Mouse (Mus musculus): ENCODE measurements around the gene Fkbp11. TPM values are rescaled to one million over a fixed set of nuclear protein-coding genes. Genes with fewer than 3 reads are reported as not detected.

The Fkbp11 gene
- polyA plus RNA-seq, 2 experiments = 58.9 to 82.7 TPM

- no peak overlapping the region for H3K4me2 ChIP-seq (replicated peaks; ENCODE audit: low read depth, low read length, severe bottlenecking)
- H3K4me1 ChIP-seq (ENCODE audit: control insufficient read depth, insufficient read depth, low read length) = no peaks in the 10 kb centered on the region
- WGBS = 86% methylated on average over 8 of the region's 8 CpGs
- peaks cover 65% of the 10 kb centered on the region for H3K36me3 ChIP-seq (ENCODE audit: control insufficient read depth, insufficient read depth, low read length)
- ATAC-seq (ENCODE audit: low FRiP score, low read depth) (no peak), DNase-seq (ENCODE audit: low spot score) (no peak)
- no peak overlapping the region for H3K27ac ChIP-seq (replicated peaks; ENCODE audit: low read depth, low read length)
- H3K27me3 ChIP-seq (ENCODE audit: control insufficient read depth, insufficient read depth, low read length) = no peaks in the 10 kb centered on the region
- no peak overlapping the region for H3K4me3 ChIP-seq (replicated peaks; ENCODE audit: low read length)
- no peak for TF ChIP-seq POLR2A (IDR thresholded peaks at IDR 0.05; ENCODE audit: borderline replicate concordance, extremely low read depth, insufficient read depth, insufficient read length)
- H3K9ac ChIP-seq (ENCODE audit: low read depth, low read length, severe bottlenecking) = no peak overlapping the region
- H3K9me3 ChIP-seq (ENCODE audit: control insufficient read depth, low read length) = no peaks in the 10 kb centered on the region
Observed at GRCm38 (mm10) chr15:98740219-98740618, 12.2 kb upstream of the Fkbp11 start.

- Histone ChIP-seq H3K4me1 (ENCODE audit: control insufficient read depth, insufficient read depth, low read length) (no peaks in the 10 kb centered on the region), H3K4me2 (replicated peaks; ENCODE audit: low read depth, low read length, severe bottlenecking) (no peak overlapping the region), H3K27me3 (ENCODE audit: control insufficient read depth, insufficient read depth, low read length) (no peaks in the 10 kb centered on the region), H3K27ac (replicated peaks; ENCODE audit: low read depth, low read length) (no peak overlapping the region), H3K4me3 (replicated peaks; ENCODE audit: low read length) (no peak overlapping the region), H3K9me3 (ENCODE audit: control insufficient read depth, low read length) (no peaks in the 10 kb centered on the region), H3K9ac (ENCODE audit: low read depth, low read length, severe bottlenecking) (no peak overlapping the region), H3K36me3 (ENCODE audit: control insufficient read depth, insufficient read depth, low read length) (peaks cover 73% of the 10 kb centered on the region)
- ATAC-seq (ENCODE audit: low FRiP score, low read depth) = no peak
- WGBS = 76% methylated on average over 4 of the region's 4 CpGs
- TF ChIP-seq POLR2A (IDR thresholded peaks at IDR 0.05; ENCODE audit: borderline replicate concordance, extremely low read depth, insufficient read depth, insufficient read length) = no peak
- no peak for DNase-seq (ENCODE audit: low spot score)
Observed at GRCm38 (mm10) chr15:98738796-98739195, 10.8 kb upstream of the Fkbp11 start.

DNA sequence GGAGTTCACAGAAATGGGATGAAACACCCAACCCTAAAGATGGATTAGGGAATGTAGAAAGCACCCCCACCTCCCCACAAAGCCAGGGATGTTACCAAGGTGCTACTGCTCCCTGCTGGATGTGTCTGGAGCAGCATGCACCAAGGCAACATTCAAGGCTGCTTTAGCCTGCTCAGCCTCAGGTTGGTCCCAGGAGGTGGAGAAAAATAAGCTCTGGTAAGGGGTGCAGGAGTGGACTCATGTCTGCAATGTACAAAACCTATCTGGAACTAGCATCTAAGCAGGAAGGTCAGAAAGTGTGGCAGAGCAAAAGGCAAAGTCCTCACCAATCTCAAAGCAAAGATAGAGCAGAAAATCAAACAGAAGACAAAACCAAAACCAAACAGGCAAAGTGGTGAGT is 9.9 kb upstream of the Fkbp11 start:
- Histone ChIP-seq H3K9ac (ENCODE audit: low read depth, low read length, severe bottlenecking) (no peak overlapping the region), H3K36me3 (ENCODE audit: control insufficient read depth, insufficient read depth, low read length) (peaks cover 73% of the 10 kb centered on the region), H3K4me2 (replicated peaks; ENCODE audit: low read depth, low read length, severe bottlenecking) (no peak overlapping the region), H3K27ac (replicated peaks; ENCODE audit: low read depth, low read length) (no peak overlapping the region), H3K4me3 (replicated peaks; ENCODE audit: low read length) (no peak overlapping the region), H3K9me3 (ENCODE audit: control insufficient read depth, low read length) (no peaks in the 10 kb centered on the region), H3K27me3 (ENCODE audit: control insufficient read depth, insufficient read depth, low read length) (no peaks in the 10 kb centered on the region), H3K4me1 (ENCODE audit: control insufficient read depth, insufficient read depth, low read length) (no peaks in the 10 kb centered on the region)
- TF ChIP-seq POLR2A (IDR thresholded peaks at IDR 0.05; ENCODE audit: borderline replicate concordance, extremely low read depth, insufficient read depth, insufficient read length) = no peak
- no peak for ATAC-seq (ENCODE audit: low FRiP score, low read depth)
- no peak for DNase-seq (ENCODE audit: low spot score)

GRCm38 (mm10) chr15:98736521-98736920 is 8.5 kb upstream of the Fkbp11 start:
- Histone ChIP-seq H3K4me3 (replicated peaks; ENCODE audit: low read length) (no peak overlapping the region), H3K9ac (ENCODE audit: low read depth, low read length, severe bottlenecking) (no peak overlapping the region), H3K27me3 (ENCODE audit: control insufficient read depth, insufficient read depth, low read length) (no peaks in the 10 kb centered on the region), H3K36me3 (ENCODE audit: control insufficient read depth, insufficient read depth, low read length) (peaks cover 61% of the 10 kb centered on the region), H3K4me1 (ENCODE audit: control insufficient read depth, insufficient read depth, low read length) (no peaks in the 10 kb centered on the region), H3K4me2 (replicated peaks; ENCODE audit: low read depth, low read length, severe bottlenecking) (no peak overlapping the region), H3K9me3 (ENCODE audit: control insufficient read depth, low read length) (no peaks in the 10 kb centered on the region), H3K27ac (replicated peaks; ENCODE audit: low read depth, low read length) (no peak overlapping the region)
- DNase-seq (ENCODE audit: low spot score) = no peak
- TF ChIP-seq POLR2A (IDR thresholded peaks at IDR 0.05; ENCODE audit: borderline replicate concordance, extremely low read depth, insufficient read depth, insufficient read length) = no peak
- no peak for ATAC-seq (ENCODE audit: low FRiP score, low read depth)
- WGBS = 94% methylated on average over 10 of the region's 10 CpGs

DNA sequence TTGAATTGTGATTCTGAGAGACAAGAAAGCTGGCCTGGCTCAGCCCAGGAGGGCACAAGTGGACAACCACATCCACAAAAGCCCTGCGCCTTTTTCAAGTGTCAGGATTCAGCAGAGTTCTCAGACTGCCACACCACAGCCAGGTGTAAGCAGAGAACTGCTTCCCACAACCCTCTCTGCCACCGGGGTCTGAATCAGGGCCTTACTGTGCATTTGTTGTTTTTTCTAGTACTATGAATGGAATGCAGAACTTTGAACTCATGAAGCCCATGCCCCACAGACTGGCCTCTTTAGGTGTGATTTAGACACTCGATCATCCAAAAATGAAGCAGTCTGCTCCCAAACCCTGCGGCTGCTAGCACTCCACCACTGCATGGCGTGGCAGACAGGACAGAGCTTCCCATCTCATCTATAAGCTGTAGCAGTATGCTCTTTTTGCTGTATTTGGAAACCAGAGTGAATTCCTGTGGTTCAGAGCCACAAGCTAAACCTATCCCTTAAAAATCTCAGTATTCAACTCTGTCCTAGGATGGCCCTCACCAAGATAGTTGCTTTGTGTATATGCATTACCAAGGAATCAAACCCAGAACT is 6.1 kb upstream of the Fkbp11 start:
- Histone ChIP-seq H3K9me3 (ENCODE audit: control insufficient read depth, low read length) (no peaks in the 10 kb centered on the region), H3K4me1 (ENCODE audit: control insufficient read depth, insufficient read depth, low read length) (no peaks in the 10 kb centered on the region), H3K9ac (ENCODE audit: low read depth, low read length, severe bottlenecking) (no peak overlapping the region), H3K27ac (replicated peaks; ENCODE audit: low read depth, low read length) (no peak overlapping the region), H3K36me3 (ENCODE audit: control insufficient read depth, insufficient read depth, low read length) (peaks cover 37% of the 10 kb centered on the region), H3K4me2 (replicated peaks; ENCODE audit: low read depth, low read length, severe bottlenecking) (no peak overlapping the region), H3K4me3 (replicated peaks; ENCODE audit: low read length) (no peak overlapping the region), H3K27me3 (ENCODE audit: control insufficient read depth, insufficient read depth, low read length) (no peaks in the 10 kb centered on the region)
- DNase-seq (ENCODE audit: low spot score) = no peak
- no peak for ATAC-seq (ENCODE audit: low FRiP score, low read depth)
- no peak for TF ChIP-seq POLR2A (IDR thresholded peaks at IDR 0.05; ENCODE audit: borderline replicate concordance, extremely low read depth, insufficient read depth, insufficient read length)
- WGBS = 79% methylated on average over 5 of the region's 5 CpGs

DNA sequence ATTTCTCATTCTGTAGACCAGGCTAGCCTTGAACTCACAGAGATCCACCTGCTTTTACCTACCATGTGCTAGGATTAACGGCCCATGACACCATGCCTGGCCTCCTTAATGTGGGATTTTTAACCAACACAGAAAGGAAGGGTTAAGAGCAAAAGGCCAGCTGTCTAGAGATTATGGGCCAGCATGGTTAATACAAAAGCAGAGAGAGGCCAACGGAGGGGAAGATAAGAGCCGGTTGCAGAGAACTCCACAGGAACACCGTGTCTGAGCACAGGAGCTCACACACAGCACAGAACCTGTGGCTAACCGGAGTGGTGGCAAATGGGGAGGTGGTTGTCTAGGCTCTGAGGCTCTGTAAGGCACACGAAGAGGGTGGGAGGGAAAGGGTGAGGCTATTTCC is 5.4 kb upstream of the Fkbp11 start:
- Histone ChIP-seq H3K4me1 (ENCODE audit: control insufficient read depth, insufficient read depth, low read length) (no peaks in the 10 kb centered on the region), H3K36me3 (ENCODE audit: control insufficient read depth, insufficient read depth, low read length) (peaks cover 30% of the 10 kb centered on the region), H3K27me3 (ENCODE audit: control insufficient read depth, insufficient read depth, low read length) (no peaks in the 10 kb centered on the region), H3K4me3 (replicated peaks; ENCODE audit: low read length) (no peak overlapping the region), H3K9ac (ENCODE audit: low read depth, low read length, severe bottlenecking) (no peak overlapping the region), H3K27ac (replicated peaks; ENCODE audit: low read depth, low read length) (no peak overlapping the region), H3K4me2 (replicated peaks; ENCODE audit: low read depth, low read length, severe bottlenecking) (no peak overlapping the region), H3K9me3 (ENCODE audit: control insufficient read depth, low read length) (no peaks in the 10 kb centered on the region)
- ATAC-seq (ENCODE audit: low FRiP score, low read depth) (no peak), DNase-seq (ENCODE audit: low spot score) (no peak)
- TF ChIP-seq POLR2A (IDR thresholded peaks at IDR 0.05; ENCODE audit: borderline replicate concordance, extremely low read depth, insufficient read depth, insufficient read length) = no peak
- 78% methylated on average over 6 of the region's 6 CpGs for WGBS

Measured in limb, embryonic 14.5 days (tissue).